In genomic region chr6:39781766-39782530, GRCm38 (mm10) we compare ENCODE assay signal across 8 mouse cellular contexts. TPM values are rescaled to one million over a fixed set of nuclear protein-coding genes. Genes with fewer than 3 reads are reported as not detected.
A peak's percentile ranks its signal among the peaks of the same experiment; 100 is the strongest.
DNase-seq lines count a peak whose midpoint lies in the region; ATAC-seq and TF ChIP-seq lines count a peak whose summit lies in the region.

No protein-coding gene starts in this region.

- H3K36me3 ChIP-seq in heart, postnatal 0 days (replicated peaks; ENCODE audit: control insufficient read depth, insufficient read depth, low read length): no peaks in the 10 kb centered on the region
- no peaks in the 10 kb centered on the region for H3K36me3 ChIP-seq in limb, embryonic 13.5 days

- 0 out of 2 replicates have a peak, but pooled peaks have one; percentile 16 for ATAC-seq in heart, postnatal 0 days (ENCODE audit: insufficient read depth, low read depth)
- no peak for ATAC-seq in limb, embryonic 13.5 days (ENCODE audit: low FRiP score, low read depth)

- peak overlapping the region; percentile 67 for H3K27ac ChIP-seq in heart, postnatal 0 days (ENCODE audit: low read depth)
- H3K27ac ChIP-seq in limb, embryonic 13.5 days: peak overlapping the region; percentile 63

- no peak for TF ChIP-seq EP300 in heart, postnatal 0 days (IDR thresholded peaks at IDR 0.05; ENCODE audit: low read depth)

- no peak for TF ChIP-seq CTCF in brain, embryonic 14.5 days (IDR thresholded peaks at IDR 0.05; ENCODE audit: borderline replicate concordance, extremely low read depth, insufficient read depth, insufficient read length)
- no peak for TF ChIP-seq CTCF in heart, postnatal 0 days (IDR thresholded peaks at IDR 0.05; ENCODE audit: low read depth)

- H3K4me3 ChIP-seq in heart, postnatal 0 days (ENCODE audit: low read depth, low read length): peak overlapping the region; percentile 33
- H3K4me3 ChIP-seq in limb, embryonic 13.5 days: no peak overlapping the region

- no peak for TF ChIP-seq POLR2A in brain, embryonic 14.5 days (IDR thresholded peaks at IDR 0.05; ENCODE audit: borderline replicate concordance, extremely low read depth, insufficient read depth, insufficient read length, poor library complexity, severe bottlenecking)

- peak overlapping the region; percentile 49; the same call in 1 of the 2 replicates for H3K9ac ChIP-seq in heart, postnatal 0 days (replicated peaks; ENCODE audit: low read depth, low read length)
- H3K9ac ChIP-seq in limb, embryonic 13.5 days: no peak overlapping the region

- H3K4me1 ChIP-seq in heart, postnatal 0 days (ENCODE audit: control insufficient read depth, insufficient read depth): peaks cover 8% of the 10 kb centered on the region; the same call in 1 of the 2 replicates
- peaks cover 27% of the 10 kb centered on the region for H3K4me1 ChIP-seq in limb, embryonic 13.5 days

- no peaks in the 10 kb centered on the region for H3K9me3 ChIP-seq in heart, postnatal 0 days (replicated peaks; ENCODE audit: control insufficient read depth, low read length)
- no peaks in the 10 kb centered on the region for H3K9me3 ChIP-seq in limb, embryonic 13.5 days

- WGBS in heart, postnatal 0 days: 48% methylated on average over 17 of the region's 17 CpGs
- 49% methylated on average over 17 of the region's 17 CpGs for WGBS in limb, embryonic 13.5 days

- no peaks in the 10 kb centered on the region for H3K27me3 ChIP-seq in heart, postnatal 0 days (ENCODE audit: control insufficient read depth, insufficient read depth, low read length)
- H3K27me3 ChIP-seq in limb, embryonic 13.5 days: 0 out of 2 replicates have a peak, but pooled peaks cover 4% of the 10 kb centered on the region

- peak; percentile 18 to 62 for DNase-seq in adrenal gland, adult (ENCODE audit: inconsistent age in 2 of 2, low spot score in 1 of 2)
- DNase-seq in adrenal gland, adult 8-10 months: no peak
- DNase-seq in brain, embryonic 14.5 days (ENCODE audit: low read depth): peak; percentile 25
- DNase-seq in heart, postnatal 0 days (ENCODE audit: low spot score): peak; percentile 52
- DNase-seq in monocyte, adult 2 months (ENCODE audit: low read depth in 1 of 2, low spot score in 2 of 2): peak; percentile 48 to 54
- DNase-seq in cerebellum, adult 9-10 months: no peak
- DNase-seq in gastrocnemius, postnatal 10 days: no peak

- peak overlapping the region; percentile 75 for H3K4me2 ChIP-seq in heart, postnatal 0 days (ENCODE audit: low read depth, low read length)
- H3K4me2 ChIP-seq in limb, embryonic 13.5 days (replicated peaks): peak overlapping the region; percentile 57

RNA-seq across cellular contexts. Expression of gene Mrps33, which starts 28.8 kb away (rescaled TPM):
- total RNA-seq in adrenal gland, adult 8-10 months (2022): 10 to 100 TPM; 52.2 to 76.7 (median 72.3) TPM
- 249 and 331 TPM in 2 replicates for polyA plus RNA-seq in brain, embryonic 14.5 days (2012; rRNA removed)
- 44.5 and 56.3 TPM in 2 replicates for total RNA-seq in heart, postnatal 0 days (2014; rRNA removed; ENCODE audit: low replicate concordance)
- polyA plus RNA-seq in heart, postnatal 0 days (2015; fragmentation: Nextera tagmentation; extraction: Ambion mirVana): 231 and 250 TPM in 2 replicates
- polyA plus RNA-seq in limb, embryonic 13.5 days (2015; fragmentation: Nextera tagmentation; extraction: Ambion mirVana): 197 and 205 TPM in 2 replicates
- total RNA-seq in gastrocnemius, postnatal 10 days (2021): 10 to 100 TPM; 57.4 to 61.1 TPM

RNA-seq across cellular contexts. Expression of gene Braf, which starts 56.7 kb away (rescaled TPM):
- 10 to 100 TPM; 34.1 to 50.0 (median 43.8) TPM for total RNA-seq in adrenal gland, adult 8-10 months (2022)
- 24.0 and 26.9 TPM in 2 replicates for polyA plus RNA-seq in brain, embryonic 14.5 days (2012; rRNA removed)
- total RNA-seq in heart, postnatal 0 days (2014; rRNA removed; ENCODE audit: low replicate concordance): 11.6 and 22.9 TPM in 2 replicates
- 4.2 and 4.4 TPM in 2 replicates for polyA plus RNA-seq in heart, postnatal 0 days (2015; fragmentation: Nextera tagmentation; extraction: Ambion mirVana)
- polyA plus RNA-seq in limb, embryonic 13.5 days (2015; fragmentation: Nextera tagmentation; extraction: Ambion mirVana): 17.2 and 18.5 TPM in 2 replicates
- total RNA-seq in gastrocnemius, postnatal 10 days (2021): 10 to 100 TPM; 10.2 to 14.1 TPM

Comparison
In these comparisons a context has a peak if more than half of its experiments do, and no peak if none do; other contexts are left out.
1. DNase-seq: peak in adrenal gland, adult (2 of 2), brain, embryonic 14.5 days (single experiment), heart, postnatal 0 days (single experiment) and monocyte, adult 2 months (2 of 2); none in adrenal gland, adult 8-10 months (single experiment), cerebellum, adult 9-10 months (single experiment) and gastrocnemius, postnatal 10 days (single experiment).